ENCODE assay signal across 22 mouse cellular contexts in the genomic region with DNA sequence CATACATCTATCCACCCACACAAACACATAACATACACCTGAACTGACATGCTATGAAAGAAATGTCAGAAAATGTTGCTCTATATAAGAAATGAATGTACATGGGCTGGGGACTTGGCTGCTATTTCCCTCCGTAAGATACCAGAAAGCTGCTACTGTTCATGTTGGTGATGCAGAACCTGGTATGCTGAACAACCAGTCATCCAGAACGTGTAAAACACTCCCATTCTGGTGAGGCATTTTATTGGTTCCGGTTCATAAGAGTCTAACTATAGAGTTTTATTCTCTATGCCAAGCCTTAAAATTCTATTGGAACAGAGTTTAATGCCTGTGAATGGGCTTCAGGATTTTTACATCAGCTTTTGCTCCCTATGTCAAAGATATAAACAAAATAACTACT. TPM values are rescaled to one million over a fixed set of nuclear protein-coding genes. Genes with fewer than 3 reads are reported as not detected.
"Had no signal": no experiment of that assay in that cellular context is flagged by ENCODE, and none has a peak within 500 bp of the region (broad histone marks: within the 10 kb centered on the region; RNA-seq: fewer than 3 reads in every experiment).

No protein-coding gene starts in this region.

- H3K4me3 ChIP-seq: layer of hippocampus, adult 2 months; limb, embryonic 15.5 days; midbrain, embryonic 12.5 days; midbrain, embryonic 15.5 days; neural tube, embryonic 12.5 days; neural tube, embryonic 15.5 days; stomach, embryonic 15.5 days had no signal

- H3K36me3 ChIP-seq: limb, embryonic 15.5 days; midbrain, embryonic 12.5 days; midbrain, embryonic 15.5 days; neural tube, embryonic 12.5 days; neural tube, embryonic 15.5 days; stomach, embryonic 15.5 days had no signal

- H3K9ac ChIP-seq: limb, embryonic 15.5 days; liver, embryonic 14.5 days; liver, postnatal 0 days; lung, embryonic 14.5 days; midbrain, embryonic 12.5 days; midbrain, embryonic 15.5 days; neural tube, embryonic 12.5 days; neural tube, embryonic 15.5 days; stomach, embryonic 15.5 days had no signal

- H3K4me1 ChIP-seq: midbrain, embryonic 12.5 days; midbrain, embryonic 15.5 days; stomach, embryonic 15.5 days had no signal

- ATAC-seq: hindbrain, postnatal 0 days; inflammation-experienced regulatory T-cells, adult 6 months; intestine, postnatal 0 days; liver, postnatal 0 days; lung, postnatal 0 days; midbrain, embryonic 15.5 days had no signal

- H3K9me3 ChIP-seq: limb, embryonic 15.5 days; midbrain, embryonic 12.5 days; midbrain, embryonic 15.5 days; neural tube, embryonic 12.5 days; neural tube, embryonic 15.5 days; stomach, embryonic 15.5 days had no signal

- DNase-seq: layer of hippocampus, adult 9-11 months; liver, postnatal 0 days; right cerebral cortex, adult 18-20 months; right cerebral cortex, postnatal 14 days; spleen, adult 18-20 months; thymus, postnatal 25 days had no signal

- H3K27ac ChIP-seq: hindbrain, postnatal 0 days; layer of hippocampus, adult 2 months; limb, embryonic 15.5 days; liver, embryonic 14.5 days; macrophage; midbrain, embryonic 12.5 days; midbrain, embryonic 15.5 days; neural tube, embryonic 12.5 days; neural tube, embryonic 15.5 days; stomach, embryonic 15.5 days had no signal

- H3K4me2 ChIP-seq: limb, embryonic 15.5 days; liver, embryonic 11.5 days; lung, embryonic 14.5 days; midbrain, embryonic 12.5 days; midbrain, embryonic 15.5 days; neural tube, embryonic 12.5 days; neural tube, embryonic 15.5 days; stomach, embryonic 15.5 days had no signal

- H3K27me3 ChIP-seq: midbrain, embryonic 15.5 days; neural tube, embryonic 12.5 days; neural tube, embryonic 15.5 days; stomach, embryonic 15.5 days had no signal

RNA-seq across cellular contexts. Expression of a gene that starts 55.0 kb away (rescaled TPM):
- total RNA-seq: megakaryocyte, adult 5-6 weeks had no signal
- polyA plus RNA-seq: inflammation-experienced regulatory T-cells, adult 6 months; liver, postnatal 0 days; macrophage had no signal
